Mouse (Mus musculus): Measurements from ENCODE around the gene Atox1. TPM values are rescaled to one million over a fixed set of nuclear protein-coding genes. Genes with fewer than 3 reads are reported as not detected.

The Atox1 gene
- polyA plus RNA-seq, 1 experiment: 243 TPM

DNA sequence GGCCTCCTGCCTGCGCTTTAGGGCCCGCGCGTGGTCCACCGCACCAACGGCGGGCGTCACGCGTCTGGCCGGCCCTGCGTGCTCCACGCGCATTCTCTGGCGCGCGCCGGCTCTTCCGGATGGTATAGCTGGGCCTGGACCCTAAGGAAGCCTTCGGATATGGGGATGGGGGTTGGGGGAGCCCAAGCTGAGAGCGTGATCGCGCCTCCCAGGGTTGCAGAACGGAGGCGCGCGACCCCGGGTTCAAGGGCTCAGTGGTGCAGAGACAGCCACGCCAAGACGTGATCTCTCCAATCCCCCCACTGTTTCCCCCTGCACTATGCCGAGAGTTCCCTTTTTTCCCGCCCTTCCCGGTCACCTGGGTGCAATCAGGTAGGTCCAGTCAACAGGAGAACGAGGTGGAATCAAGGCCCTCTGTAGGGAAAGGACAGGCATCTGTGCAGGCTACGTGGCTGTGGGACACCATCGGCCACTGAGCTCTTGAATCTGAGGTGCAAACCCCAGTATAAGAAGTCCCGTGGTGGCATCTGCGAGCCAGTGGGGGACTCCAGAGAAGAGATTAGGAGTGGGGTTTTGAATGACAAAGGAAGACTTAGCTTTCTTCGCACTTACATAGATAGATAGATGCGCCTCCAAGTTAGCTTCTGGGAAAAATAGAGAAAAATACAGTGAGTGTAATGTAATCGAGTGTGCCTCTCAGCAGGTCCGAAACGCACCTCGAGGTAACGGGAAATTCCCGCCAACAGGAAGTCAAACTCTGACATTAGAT, 9.1 kb upstream of the Atox1 start:
- peaks cover 9% of the 10 kb centered on the region for H3K4me1 ChIP-seq (ENCODE audit: control insufficient read depth, insufficient read depth, low read length)
- H3K4me3 ChIP-seq (replicated peaks; ENCODE audit: extremely low read depth, low read depth, low read length): peak overlapping the region; percentile 65
- under 1% methylated on average over 46 of the region's 46 CpGs for WGBS
- DNase-seq: peak; percentile 28
- no peak for TF ChIP-seq POLR2A (IDR thresholded peaks at IDR 0.05; ENCODE audit: borderline replicate concordance, extremely low read depth, low read depth, low read length)
- TF ChIP-seq CTCF (IDR thresholded peaks at IDR 0.05; ENCODE audit: insufficient read depth, low read length): no peak

DNA sequence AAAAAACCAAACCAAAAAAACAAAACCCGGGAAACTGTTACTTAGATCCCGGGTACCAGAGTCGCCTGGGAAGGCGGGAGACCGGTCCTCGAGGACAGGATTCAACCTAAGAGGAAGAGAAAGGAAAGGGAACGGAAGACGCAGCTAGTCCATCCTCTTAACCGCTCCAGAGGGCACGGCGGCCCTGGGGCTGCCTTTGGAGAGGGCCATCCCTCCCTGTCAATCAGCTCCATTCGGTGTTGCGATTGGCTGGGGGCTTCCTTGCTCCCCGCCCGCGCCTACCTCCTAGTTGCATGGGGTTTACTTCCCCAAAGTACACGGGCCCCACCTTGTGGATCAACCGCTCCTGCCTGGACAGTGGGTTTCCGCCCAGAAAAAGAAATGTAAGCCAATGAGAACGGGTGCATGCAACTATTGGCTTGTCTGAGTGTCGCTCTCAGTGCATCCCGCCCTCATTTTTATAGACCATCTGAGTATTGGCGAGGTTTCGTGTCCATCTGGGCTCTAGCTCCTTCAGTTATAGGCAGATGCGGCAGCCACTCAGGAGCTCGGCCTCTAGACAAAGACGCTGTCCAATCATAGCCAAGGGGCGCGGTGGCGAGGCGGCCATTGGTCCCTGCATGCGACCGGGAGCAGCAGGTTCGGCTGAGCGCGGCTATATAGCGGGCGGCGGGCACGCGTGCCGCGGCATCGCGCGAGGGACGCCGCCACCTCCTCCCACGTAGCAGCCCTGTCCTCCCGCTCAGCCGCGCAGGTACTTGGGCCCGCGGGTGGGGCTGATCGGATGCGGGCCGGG, 8.2 kb upstream of the Atox1 start, which contains the start of gene G3bp1:
TSS of gene G3bp1 (plus strand) at position 638 of the 796 bp plus-strand sequence.
- peaks cover 9% of the 10 kb centered on the region for H3K4me1 ChIP-seq (ENCODE audit: control insufficient read depth, insufficient read depth, low read length)
- WGBS: under 1% methylated on average over 57 of the region's 57 CpGs
- peak; percentile 98 for DNase-seq
- TF ChIP-seq POLR2A (IDR thresholded peaks at IDR 0.05; ENCODE audit: borderline replicate concordance, extremely low read depth, low read depth, low read length) (peak; percentile 97), CTCF (IDR thresholded peaks at IDR 0.05; ENCODE audit: insufficient read depth, low read length) (no peak)
- peak within 1 kb of the TSS; percentile 75 for H3K4me3 ChIP-seq (replicated peaks; ENCODE audit: extremely low read depth, low read depth, low read length)

DNA sequence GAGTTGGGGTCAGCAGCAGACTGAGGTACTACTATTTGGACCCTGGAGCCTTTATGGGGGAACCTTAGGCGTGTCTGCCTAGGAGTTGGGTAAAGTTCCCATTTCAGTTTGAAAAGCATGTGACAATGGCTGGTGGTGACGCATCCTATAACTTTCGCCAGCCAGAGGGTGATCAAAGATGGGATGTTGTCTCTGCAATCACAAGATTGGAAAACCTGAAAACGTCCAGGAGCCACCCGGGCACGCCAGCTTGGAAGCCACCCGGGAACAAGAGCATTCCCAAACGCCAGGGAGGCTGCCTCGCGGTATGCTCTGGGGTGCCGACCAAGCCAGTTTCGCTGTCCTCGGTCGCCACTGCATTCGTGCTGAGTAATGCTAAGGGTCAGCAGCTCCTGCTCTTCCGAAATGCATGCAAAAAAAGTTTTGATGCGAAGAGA, 7.6 kb upstream of the Atox1 start:
- DNase-seq: no peak
- peaks cover 9% of the 10 kb centered on the region for H3K4me1 ChIP-seq (ENCODE audit: control insufficient read depth, insufficient read depth, low read length)
- peak overlapping the region; percentile 75 for H3K4me3 ChIP-seq (replicated peaks; ENCODE audit: extremely low read depth, low read depth, low read length)
- WGBS: 1% methylated on average over 17 of the region's 17 CpGs
- TF ChIP-seq POLR2A (IDR thresholded peaks at IDR 0.05; ENCODE audit: borderline replicate concordance, extremely low read depth, low read depth, low read length): no peak
- TF ChIP-seq CTCF (IDR thresholded peaks at IDR 0.05; ENCODE audit: insufficient read depth, low read length): no peak

GRCm38 (mm10) chr11:55468012-55468411, 7.0 kb upstream of the Atox1 start:
- WGBS: 58% methylated on average over 10 of the region's 10 CpGs
- DNase-seq: peak; percentile 32
- TF ChIP-seq POLR2A (IDR thresholded peaks at IDR 0.05; ENCODE audit: borderline replicate concordance, extremely low read depth, low read depth, low read length): no peak
- TF ChIP-seq CTCF (IDR thresholded peaks at IDR 0.05; ENCODE audit: insufficient read depth, low read length): no peak
- H3K4me1 ChIP-seq (ENCODE audit: control insufficient read depth, insufficient read depth, low read length): peaks cover 9% of the 10 kb centered on the region
- H3K4me3 ChIP-seq (replicated peaks; ENCODE audit: extremely low read depth, low read depth, low read length): no peak overlapping the region

GRCm38 (mm10) chr11:55465177-55465576, 4.1 kb upstream of the Atox1 start:
- Histone ChIP-seq H3K4me1 (ENCODE audit: control insufficient read depth, insufficient read depth, low read length) (peaks cover 5% of the 10 kb centered on the region; the same call in 1 of the 2 replicates), H3K4me3 (replicated peaks; ENCODE audit: extremely low read depth, low read depth, low read length) (no peak overlapping the region)
- WGBS: 74% methylated on average over 3 of the region's 3 CpGs
- TF ChIP-seq POLR2A (IDR thresholded peaks at IDR 0.05; ENCODE audit: borderline replicate concordance, extremely low read depth, low read depth, low read length) (no peak), CTCF (IDR thresholded peaks at IDR 0.05; ENCODE audit: insufficient read depth, low read length) (no peak)
- DNase-seq: no peak

DNA sequence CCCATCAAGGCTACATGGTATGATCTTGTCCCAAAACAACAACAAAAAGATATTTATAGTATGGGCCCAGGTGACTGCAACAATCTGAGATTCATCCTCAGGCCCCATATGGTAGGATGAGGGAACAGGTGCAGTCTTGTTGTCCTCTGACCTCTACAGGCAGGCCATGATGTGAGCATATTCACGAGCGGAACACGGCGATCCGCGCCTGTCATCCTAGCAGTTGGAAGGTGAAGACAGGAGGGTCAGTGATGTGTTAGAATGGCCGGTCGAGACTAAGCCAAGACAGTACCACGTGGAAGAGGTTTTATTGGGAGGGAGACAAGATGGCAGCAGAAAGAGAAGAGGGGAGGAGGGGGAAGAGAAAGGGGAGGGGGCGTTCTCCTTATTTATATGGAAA, 3.7 kb upstream of the Atox1 start:
- TF ChIP-seq POLR2A (IDR thresholded peaks at IDR 0.05; ENCODE audit: borderline replicate concordance, extremely low read depth, low read depth, low read length) (no peak), CTCF (IDR thresholded peaks at IDR 0.05; ENCODE audit: insufficient read depth, low read length) (no peak)
- peaks cover 5% of the 10 kb centered on the region for H3K4me1 ChIP-seq (ENCODE audit: control insufficient read depth, insufficient read depth, low read length)
- 83% methylated on average over 10 of the region's 10 CpGs for WGBS
- DNase-seq: no peak
- H3K4me3 ChIP-seq (replicated peaks; ENCODE audit: extremely low read depth, low read depth, low read length): no peak overlapping the region

DNA sequence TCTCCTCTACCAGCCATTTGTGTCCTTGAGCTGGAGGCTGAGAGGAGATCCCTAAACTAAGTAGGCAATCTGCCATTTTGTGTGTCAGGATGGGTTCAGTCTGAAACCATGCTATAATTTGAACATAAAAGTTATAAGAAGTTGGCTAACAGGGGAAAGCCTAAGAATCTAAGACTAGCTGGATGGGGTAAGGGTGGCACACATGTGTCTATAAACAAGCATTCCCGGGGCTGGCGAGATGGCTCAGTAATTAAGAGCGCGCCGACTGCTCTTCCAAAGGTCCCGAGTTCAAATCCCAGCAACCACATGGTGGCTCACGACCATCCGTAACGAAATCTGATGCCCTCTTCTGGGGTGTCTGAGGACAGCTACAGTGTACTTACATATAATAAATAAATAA, 1.1 kb upstream of the Atox1 start:
- DNase-seq: no peak
- no peak for TF ChIP-seq CTCF (IDR thresholded peaks at IDR 0.05; ENCODE audit: insufficient read depth, low read length)
- no peak for TF ChIP-seq POLR2A (IDR thresholded peaks at IDR 0.05; ENCODE audit: borderline replicate concordance, extremely low read depth, low read depth, low read length)
- WGBS: 93% methylated on average over 9 of the region's 9 CpGs

DNA sequence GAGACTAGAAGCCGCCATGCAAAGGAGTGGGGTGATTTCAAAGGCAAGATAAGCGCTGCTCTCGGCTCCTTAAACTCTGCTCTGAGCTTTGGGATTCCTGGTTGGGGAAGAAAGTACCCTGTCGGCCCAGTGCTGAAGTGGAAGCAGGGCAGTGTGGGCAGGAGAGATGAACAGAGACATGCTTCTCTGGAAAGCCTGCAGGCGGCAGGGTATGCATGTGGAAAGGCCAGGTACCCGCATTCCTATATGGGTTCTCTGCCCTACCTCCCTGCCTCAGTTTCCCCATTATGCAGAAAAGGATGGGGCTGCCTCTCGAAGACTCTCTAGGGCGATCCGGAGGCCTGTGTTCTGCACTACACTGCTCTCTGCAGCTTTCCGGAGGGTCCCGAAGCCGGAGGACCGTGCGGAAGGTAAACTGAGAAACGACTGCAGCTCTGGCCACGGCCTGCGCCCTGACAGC, 450 bp downstream of the Atox1 start:
- WGBS: 2% methylated on average over 17 of the region's 17 CpGs
- peaks cover 2% of the 10 kb centered on the region; the same call in 1 of the 2 replicates for H3K4me1 ChIP-seq (ENCODE audit: control insufficient read depth, insufficient read depth, low read length)
- peak overlapping the region; percentile 87 for H3K4me3 ChIP-seq (replicated peaks; ENCODE audit: extremely low read depth, low read depth, low read length)
- TF ChIP-seq POLR2A (IDR thresholded peaks at IDR 0.05; ENCODE audit: borderline replicate concordance, extremely low read depth, low read depth, low read length) (no peak), CTCF (IDR thresholded peaks at IDR 0.05; ENCODE audit: insufficient read depth, low read length) (peak; percentile 29; the same call in 1 of the 2 replicates)
- DNase-seq: no peak

More for the DNA sequence above, 1.1 kb upstream of the Atox1 start:
- Histone ChIP-seq H3K4me1 (ENCODE audit: control insufficient read depth, insufficient read depth, low read length) (peaks cover 2% of the 10 kb centered on the region; the same call in 1 of the 2 replicates), H3K4me3 (replicated peaks; ENCODE audit: extremely low read depth, low read depth, low read length) (no peak overlapping the region)

- Histone ChIP-seq H3K4me1 (ENCODE audit: control insufficient read depth, insufficient read depth, low read length) (peaks cover 2% of the 10 kb centered on the region; the same call in 1 of the 2 replicates), H3K4me3 (replicated peaks; ENCODE audit: extremely low read depth, low read depth, low read length) (peak overlapping the region; percentile 87)
- DNase-seq: no peak
- TF ChIP-seq POLR2A (IDR thresholded peaks at IDR 0.05; ENCODE audit: borderline replicate concordance, extremely low read depth, low read depth, low read length): no peak
- no peak for TF ChIP-seq CTCF (IDR thresholded peaks at IDR 0.05; ENCODE audit: insufficient read depth, low read length)
- 24% methylated on average over 3 of the region's 3 CpGs for WGBS
These were observed 1.0 kb downstream of the Atox1 start for GRCm38 (mm10) chr11:55459850-55460558.
